Mouse (Mus musculus) hindbrain, embryonic 13.5 days (tissue): ENCODE results near the gene Mrtfb. TPM values are rescaled to one million over a fixed set of nuclear protein-coding genes. Genes with fewer than 3 reads are reported as not detected.

ENCODE experiments used
- ATAC-seq: fragments of 200-750 bp; cut with Nextera tagmentation; 2 replicates; pipeline ENCODE4 v1.8.0; 2017; ENCODE audit warnings: moderate TSS enrichment; ENCODE audit not compliant: low FRiP score
- H3K27ac ChIP-seq: fragments of 300-500 bp; sonication (generic); 2 replicates; pipeline ENCODE4 v1.5.1; 2015; ENCODE audit warnings: inconsistent platforms, mild to moderate bottlenecking, moderate library complexity
- H3K27me3 ChIP-seq: fragments of 300-500 bp; sonication (generic); 2 replicates; pipeline ENCODE4 v1.6.1; 2015; ENCODE audit warnings: mild to moderate bottlenecking, inconsistent platforms
- H3K36me3 ChIP-seq: fragments of 300-500 bp; sonication (generic); 2 replicates; pipeline ENCODE4 v1.6.1; 2015; ENCODE audit warnings: mild to moderate bottlenecking, inconsistent platforms
- H3K4me1 ChIP-seq: fragments of 300-500 bp; sonication (generic); replicated peaks from 2 replicates; pipeline ENCODE4 v1.6.1; 2015; ENCODE audit warnings: inconsistent platforms
- H3K4me2 ChIP-seq: fragments of 300-500 bp; sonication (generic); 2 replicates; pipeline ENCODE4 v1.6.1; 2015; ENCODE audit warnings: inconsistent platforms, mild to moderate bottlenecking, moderate library complexity
- H3K4me3 ChIP-seq: fragments of 300-500 bp; sonication (generic); 2 replicates; pipeline ENCODE4 v1.5.1; 2015; ENCODE audit warnings: mild to moderate bottlenecking, inconsistent platforms
- H3K9ac ChIP-seq: fragments of 300-500 bp; sonication (generic); 2 replicates; pipeline ENCODE4 v1.6.1; 2015; ENCODE audit warnings: mild to moderate bottlenecking, inconsistent platforms
- H3K9me3 ChIP-seq: fragments of 300-500 bp; sonication (generic); 2 replicates; pipeline ENCODE4 v1.6.1; 2016; ENCODE audit warnings: inconsistent platforms
- WGBS: fragments of 180-500 bp; shearing (Covaris S2); methylation state at CpG from one replicate; pipeline ENCODE4 v1.1.7; 2015; 5-methylcytosine and 5-hydroxymethylcytosine counted together
- polyA plus RNA-seq: library from polyadenylated mRNA; unstranded; fragments of >200 nt; fragmentation: Nextera tagmentation; extraction: Ambion mirVana; gene quantifications from 2 replicates; pipeline ENCODE4 v1.2.1, GENCODE M21; 2015

Gene Mrtfb
- polyA plus RNA-seq, result 10.7 and 12.7 TPM in 2 replicates

GRCm38 (mm10) chr16:13255855-13256635 is at the start of gene Mrtfb:
Gene Mrtfb, plus strand, starts transcription at chr16:13256481.
- Histone ChIP-seq H3K4me3 (peak within 1 kb of the TSS; percentile 81), H3K4me2 (peak within 1 kb of the TSS; percentile 89), H3K9me3 (no peaks in the 10 kb centered on the region), H3K9ac (peak within 1 kb of the TSS; percentile 89), H3K27me3 (no peaks in the 10 kb centered on the region), H3K27ac (peak within 1 kb of the TSS; percentile 89), H3K36me3 (no peaks in the 10 kb centered on the region), H3K4me1 (peaks cover 17% of the 10 kb centered on the region)
- ATAC-seq, result peak; percentile 94
- WGBS, result under 1% methylated on average over 40 of the region's 56 CpGs

- Histone ChIP-seq H3K9ac (no peak overlapping the region), H3K36me3 (no peaks in the 10 kb centered on the region), H3K4me2 (no peak overlapping the region), H3K27ac (no peak overlapping the region), H3K27me3 (no peaks in the 10 kb centered on the region), H3K9me3 (no peaks in the 10 kb centered on the region), H3K4me3 (no peak overlapping the region), H3K4me1 (no peaks in the 10 kb centered on the region)
- WGBS, result 43% methylated on average over 5 of the region's 5 CpGs
- ATAC-seq, result no peak
These were observed 48.6 kb upstream of the Mrtfb start for GRCm38 (mm10) chr16:13207649-13208048.

- Histone ChIP-seq H3K4me1 (no peaks in the 10 kb centered on the region), H3K4me2 (no peak overlapping the region), H3K27me3 (no peaks in the 10 kb centered on the region), H3K9ac (no peak overlapping the region), H3K4me3 (no peak overlapping the region), H3K9me3 (no peaks in the 10 kb centered on the region), H3K27ac (no peak overlapping the region), H3K36me3 (no peaks in the 10 kb centered on the region)
- no peak for ATAC-seq
- WGBS, result 41% methylated on average over 3 of the region's 3 CpGs
These were observed 48.2 kb upstream of the Mrtfb start for GRCm38 (mm10) chr16:13208087-13208486.

GRCm38 (mm10) chr16:13212781-13213180 is 43.5 kb upstream of the Mrtfb start:
- H3K4me3 ChIP-seq, result no peak overlapping the region
- H3K9ac ChIP-seq, result no peak overlapping the region
- H3K9me3 ChIP-seq, result no peaks in the 10 kb centered on the region
- H3K27ac ChIP-seq, result no peak overlapping the region
- WGBS, result 89% methylated on average over 4 of the region's 4 CpGs
- no peak overlapping the region for H3K4me2 ChIP-seq
- H3K27me3 ChIP-seq, result no peaks in the 10 kb centered on the region
- no peaks in the 10 kb centered on the region for H3K36me3 ChIP-seq
- ATAC-seq, result no peak
- no peaks in the 10 kb centered on the region for H3K4me1 ChIP-seq

GRCm38 (mm10) chr16:13216116-13216952 is 39.9 kb upstream of the Mrtfb start:
- H3K27me3 ChIP-seq, result no peaks in the 10 kb centered on the region
- no peak overlapping the region for H3K4me2 ChIP-seq
- H3K36me3 ChIP-seq, result no peaks in the 10 kb centered on the region
- no peak overlapping the region for H3K9ac ChIP-seq
- no peak for ATAC-seq
- no peak overlapping the region for H3K27ac ChIP-seq
- H3K9me3 ChIP-seq, result no peaks in the 10 kb centered on the region
- H3K4me3 ChIP-seq, result no peak overlapping the region
- H3K4me1 ChIP-seq, result no peaks in the 10 kb centered on the region
- WGBS, result 84% methylated on average over 5 of the region's 5 CpGs

- no peak overlapping the region for H3K27ac ChIP-seq
- no peak overlapping the region for H3K4me2 ChIP-seq
- H3K4me3 ChIP-seq, result no peak overlapping the region
- H3K9ac ChIP-seq, result no peak overlapping the region
- no peaks in the 10 kb centered on the region for H3K36me3 ChIP-seq
- no peaks in the 10 kb centered on the region for H3K4me1 ChIP-seq
- WGBS, result 85% methylated on average over 8 of the region's 8 CpGs
- no peak for ATAC-seq
- H3K9me3 ChIP-seq, result no peaks in the 10 kb centered on the region
- no peaks in the 10 kb centered on the region for H3K27me3 ChIP-seq
These were observed 38.3 kb upstream of the Mrtfb start for GRCm38 (mm10) chr16:13217951-13218350.

GRCm38 (mm10) chr16:13221475-13221874 is 34.8 kb upstream of the Mrtfb start:
- 89% methylated on average over 1 of the region's 1 CpGs for WGBS
- ATAC-seq, result no peak
- H3K4me2 ChIP-seq, result no peak overlapping the region
- H3K36me3 ChIP-seq, result no peaks in the 10 kb centered on the region
- H3K9me3 ChIP-seq, result no peaks in the 10 kb centered on the region
- H3K4me1 ChIP-seq, result no peaks in the 10 kb centered on the region
- no peak overlapping the region for H3K9ac ChIP-seq
- no peak overlapping the region for H3K27ac ChIP-seq
- no peaks in the 10 kb centered on the region for H3K27me3 ChIP-seq
- H3K4me3 ChIP-seq, result no peak overlapping the region

GRCm38 (mm10) chr16:13232043-13232442 is 24.2 kb upstream of the Mrtfb start:
- Histone ChIP-seq H3K36me3 (no peaks in the 10 kb centered on the region), H3K9ac (no peak overlapping the region), H3K4me3 (no peak overlapping the region), H3K27ac (no peak overlapping the region), H3K9me3 (no peaks in the 10 kb centered on the region), H3K4me2 (no peak overlapping the region), H3K27me3 (no peaks in the 10 kb centered on the region), H3K4me1 (no peaks in the 10 kb centered on the region)
- no peak for ATAC-seq
- 91% methylated on average over 7 of the region's 7 CpGs for WGBS

GRCm38 (mm10) chr16:13232912-13233802 is 23.1 kb upstream of the Mrtfb start:
- Histone ChIP-seq H3K4me2 (no peak overlapping the region), H3K4me3 (no peak overlapping the region), H3K9me3 (no peaks in the 10 kb centered on the region), H3K4me1 (no peaks in the 10 kb centered on the region), H3K27me3 (no peaks in the 10 kb centered on the region), H3K27ac (no peak overlapping the region), H3K9ac (no peak overlapping the region), H3K36me3 (no peaks in the 10 kb centered on the region)
- no peak for ATAC-seq
- 58% methylated on average over 14 of the region's 14 CpGs for WGBS

GRCm38 (mm10) chr16:13239039-13239438 is 17.2 kb upstream of the Mrtfb start:
- H3K9ac ChIP-seq, result no peak overlapping the region
- H3K4me3 ChIP-seq, result no peak overlapping the region
- H3K36me3 ChIP-seq, result no peaks in the 10 kb centered on the region
- no peaks in the 10 kb centered on the region for H3K27me3 ChIP-seq
- H3K4me2 ChIP-seq, result no peak overlapping the region
- H3K9me3 ChIP-seq, result no peaks in the 10 kb centered on the region
- no peak overlapping the region for H3K27ac ChIP-seq
- 80% methylated on average over 4 of the region's 4 CpGs for WGBS
- no peaks in the 10 kb centered on the region for H3K4me1 ChIP-seq
- ATAC-seq, result no peak

- Histone ChIP-seq H3K36me3 (no peaks in the 10 kb centered on the region), H3K27ac (no peak overlapping the region), H3K4me3 (no peak overlapping the region), H3K4me1 (no peaks in the 10 kb centered on the region), H3K9me3 (no peaks in the 10 kb centered on the region), H3K4me2 (no peak overlapping the region), H3K27me3 (no peaks in the 10 kb centered on the region), H3K9ac (no peak overlapping the region)
- 75% methylated on average over 2 of the region's 2 CpGs for WGBS
- no peak for ATAC-seq
These were observed 16.7 kb upstream of the Mrtfb start for GRCm38 (mm10) chr16:13239544-13239943.

- no peaks in the 10 kb centered on the region for H3K27me3 ChIP-seq
- no peak overlapping the region for H3K4me2 ChIP-seq
- ATAC-seq, result no peak
- H3K36me3 ChIP-seq, result no peaks in the 10 kb centered on the region
- H3K4me1 ChIP-seq, result no peaks in the 10 kb centered on the region
- H3K27ac ChIP-seq, result no peak overlapping the region
- no peak overlapping the region for H3K9ac ChIP-seq
- H3K4me3 ChIP-seq, result no peak overlapping the region
- H3K9me3 ChIP-seq, result no peaks in the 10 kb centered on the region
- 82% methylated on average over 7 of the region's 7 CpGs for WGBS
These were observed 16.0 kb upstream of the Mrtfb start for GRCm38 (mm10) chr16:13240326-13240725.
